Mouse (Mus musculus) lung, postnatal 0 days (tissue): Measurements from ENCODE around the gene Mbnl2.

Source experiments
- CTCF ChIP-seq: IDR thresholded peaks from 2 replicates; pipeline ENCODE4 v1.5.1; 2016; ENCODE audit warnings: antibody characterized with exemption, mild to moderate bottlenecking
- EP300 ChIP-seq: IDR thresholded peaks from 2 replicates; pipeline ENCODE4 v1.6.1; 2016; ENCODE audit warnings: antibody characterized with exemption, mild to moderate bottlenecking, control low read depth

GRCm38 (mm10) chr14:120300191-120300590 lies 24.7 kb downstream of the Mbnl2 start:
- no peak for TF ChIP-seq EP300
- no peak for TF ChIP-seq CTCF
